Mouse (Mus musculus): ENCODE measurements around the gene Zbtb20.

DNA sequence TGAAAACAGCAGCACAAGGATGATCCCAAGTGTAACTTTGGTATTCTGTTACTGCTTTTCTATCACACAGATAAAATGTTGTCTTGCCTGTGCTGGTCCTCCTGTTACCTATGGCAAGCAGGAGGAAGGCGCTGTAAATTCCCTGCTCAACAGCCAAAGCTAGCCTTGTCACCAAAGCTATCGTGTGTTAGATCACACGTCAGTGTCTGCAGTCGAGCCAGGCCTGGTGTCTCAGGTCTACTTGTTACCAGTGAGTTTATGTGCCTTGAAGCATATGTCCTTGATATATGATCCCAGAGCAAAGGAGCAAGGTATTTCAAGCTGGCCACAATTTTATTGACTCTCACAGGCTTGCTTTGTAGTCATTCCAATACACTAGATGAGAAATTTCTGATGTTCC is 517.7 kb downstream of the Zbtb20 start:
- TF ChIP-seq CTCF (IDR thresholded peaks at IDR 0.05; ENCODE audit: borderline replicate concordance, insufficient read depth, low read length) (no peak), POLR2A (IDR thresholded peaks at IDR 0.05; ENCODE audit: low read depth, low read length) (no peak)
